Mouse (Mus musculus) MEL (cell line): Measurements from ENCODE around the gene Dclk1.

Experiments
- CHD2 ChIP-seq: IDR thresholded peaks from 2 replicates; pipeline ENCODE4 v1.6.1; 2011; ENCODE audit warnings: low read length, improper control_type of control experiment
- POLR2AphosphoS2 ChIP-seq: IDR thresholded peaks from 2 replicates; pipeline ENCODE4 v1.6.1; 2011; ENCODE audit warnings: low read length, improper control_type of control experiment
- USF1 ChIP-seq: IDR thresholded peaks from 2 replicates; pipeline ENCODE4 v1.6.1; 2014; ENCODE audit warnings: low read depth, mild to moderate bottlenecking, inconsistent platforms, low read length, improper control_type of control experiment, moderate library complexity
- ZC3H11A ChIP-seq: IDR thresholded peaks from 2 replicates; pipeline ENCODE4 v1.6.1; 2012; ENCODE audit warnings: low read depth, mild to moderate bottlenecking, inconsistent platforms, low read length, improper control_type of control experiment

DNA sequence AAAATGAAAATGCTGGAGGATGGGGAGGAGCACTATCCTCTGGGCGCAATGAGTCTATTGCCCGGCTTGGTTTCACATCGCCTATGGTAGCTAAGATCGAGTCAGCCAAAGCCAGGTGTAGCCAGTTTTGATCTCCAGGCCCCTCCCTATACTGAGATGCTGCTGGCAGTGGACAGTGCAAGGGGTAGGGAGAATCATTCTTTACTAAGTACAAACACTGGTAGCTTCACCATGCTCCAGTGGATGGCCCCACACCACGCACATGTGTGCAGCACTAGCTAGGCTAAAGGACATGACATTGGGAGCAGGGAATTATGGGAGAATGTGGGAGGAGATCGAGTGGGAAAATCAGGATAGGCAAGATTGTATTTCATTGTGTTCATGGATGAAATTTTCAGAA lies 176.7 kb downstream of the Dclk1 start:
- TF ChIP-seq POLR2AphosphoS2 (no peak), CHD2 (no peak), ZC3H11A (no peak), USF1 (no peak)
